In genomic region chr5:102045636-102046616, GRCm38 (mm10) we compare ENCODE assay signal across 8 mouse cellular contexts. TPM values are rescaled to one million over a fixed set of nuclear protein-coding genes. Genes with fewer than 3 reads are reported as not detected.
DNase-seq lines count a peak whose midpoint lies in the region; ATAC-seq and TF ChIP-seq lines count a peak whose summit lies in the region.

No protein-coding gene starts in this region.

- no peak for TF ChIP-seq CTCF in hindbrain, postnatal 0 days (IDR thresholded peaks at IDR 0.05; ENCODE audit: low read depth)

- H3K4me1 ChIP-seq in hindbrain, postnatal 0 days (ENCODE audit: insufficient read depth, low read length), result no peaks in the 10 kb centered on the region
- peaks cover 61% of the 10 kb centered on the region for H3K4me1 ChIP-seq in liver, embryonic 12.5 days

- H3K4me3 ChIP-seq in hindbrain, postnatal 0 days (ENCODE audit: low read length), result no peak overlapping the region
- peak overlapping the region; percentile 23 for H3K4me3 ChIP-seq in liver, embryonic 12.5 days

- H3K4me2 ChIP-seq in hindbrain, postnatal 0 days (ENCODE audit: low read depth, low read length), result no peak overlapping the region
- H3K4me2 ChIP-seq in liver, embryonic 12.5 days, result peak overlapping the region; percentile 63

- ATAC-seq in hindbrain, postnatal 0 days, result peak; percentile 53
- peak; percentile 78 for ATAC-seq in liver, embryonic 12.5 days

- no peak overlapping the region for H3K27ac ChIP-seq in hindbrain, postnatal 0 days
- H3K27ac ChIP-seq in liver, embryonic 12.5 days, result peak overlapping the region; percentile 90

- no peak overlapping the region for H3K9ac ChIP-seq in hindbrain, postnatal 0 days (replicated peaks; ENCODE audit: low read length)
- H3K9ac ChIP-seq in liver, embryonic 12.5 days, result peak overlapping the region; percentile 55

- intact Hi-C loops in heart, postnatal 25 days (cut with DNase I), result no loop called here

- DNase-seq in heart, adult 18-20 months, result peak; percentile 38 to 49
- no peak for DNase-seq in heart, postnatal 25 days (ENCODE audit: low spot score)
- DNase-seq in ZHBTc4 (ENCODE audit: low read depth, low spot score), result peak; percentile 86
- peak; percentile 34 for DNase-seq in hindbrain, postnatal 0 days (ENCODE audit: low spot score)
- no peak for DNase-seq in thymus, postnatal 4 days
- DNase-seq in layer of hippocampus, postnatal 10 days (ENCODE audit: low spot score in 2 of 2), result no peak
- DNase-seq in right cerebral cortex, adult 18-20 months, result no peak

- WGBS in hindbrain, postnatal 0 days, result 70% methylated on average over 13 of the region's 13 CpGs
- 47% methylated on average over 13 of the region's 13 CpGs for WGBS in liver, embryonic 12.5 days (ENCODE audit: insufficient replicate concordance)

- no peaks in the 10 kb centered on the region for H3K27me3 ChIP-seq in hindbrain, postnatal 0 days (ENCODE audit: insufficient read depth, low read length)
- H3K27me3 ChIP-seq in liver, embryonic 12.5 days (replicated peaks), result no peaks in the 10 kb centered on the region

- no peaks in the 10 kb centered on the region; the same call in 1 of the 2 replicates for H3K36me3 ChIP-seq in hindbrain, postnatal 0 days (ENCODE audit: insufficient read depth, low read length)
- H3K36me3 ChIP-seq in liver, embryonic 12.5 days, result peaks cover 24% of the 10 kb centered on the region

- H3K9me3 ChIP-seq in hindbrain, postnatal 0 days (ENCODE audit: low read length), result no peaks in the 10 kb centered on the region
- peaks cover 5% of the 10 kb centered on the region; the same call in 1 of the 2 replicates for H3K9me3 ChIP-seq in liver, embryonic 12.5 days (replicated peaks)

RNA-seq across cellular contexts. Expression of gene Wdfy3, which starts 23.8 kb away (rescaled TPM):
- 10 to 100 TPM; 27.1 to 30.2 TPM for total RNA-seq in heart, adult 18-20 months (2021)
- 10 to 100 TPM; 28.7 to 33.1 TPM for total RNA-seq in heart, postnatal 25 days (2021)
- 83.5 and 88.4 TPM in 2 replicates for total RNA-seq in hindbrain, postnatal 0 days (2014; rRNA removed)
- polyA plus RNA-seq in hindbrain, postnatal 0 days (2015; fragmentation: Nextera tagmentation; extraction: Ambion mirVana), result 15.8 and 16.0 TPM in 2 replicates
- polyA plus RNA-seq in liver, embryonic 12.5 days (2016; fragmentation: Nextera tagmentation; extraction: Ambion mirVana), result 7.4 and 7.8 TPM in 2 replicates
- total RNA-seq in layer of hippocampus, postnatal 10 days (2021), result 100 to 1,000 TPM; 105 to 106 TPM

Comparison
In these comparisons a context has a peak if more than half of its experiments do, and no peak if none do; other contexts are left out.
1. DNase-seq: peak in heart, adult 18-20 months (2 of 2), ZHBTc4 (single experiment) and hindbrain, postnatal 0 days (single experiment); none in heart, postnatal 25 days (single experiment), thymus, postnatal 4 days (single experiment), layer of hippocampus, postnatal 10 days (0 of 2) and right cerebral cortex, adult 18-20 months (single experiment).